Mouse (Mus musculus): Measurements from ENCODE around the gene St3gal3.

DNA sequence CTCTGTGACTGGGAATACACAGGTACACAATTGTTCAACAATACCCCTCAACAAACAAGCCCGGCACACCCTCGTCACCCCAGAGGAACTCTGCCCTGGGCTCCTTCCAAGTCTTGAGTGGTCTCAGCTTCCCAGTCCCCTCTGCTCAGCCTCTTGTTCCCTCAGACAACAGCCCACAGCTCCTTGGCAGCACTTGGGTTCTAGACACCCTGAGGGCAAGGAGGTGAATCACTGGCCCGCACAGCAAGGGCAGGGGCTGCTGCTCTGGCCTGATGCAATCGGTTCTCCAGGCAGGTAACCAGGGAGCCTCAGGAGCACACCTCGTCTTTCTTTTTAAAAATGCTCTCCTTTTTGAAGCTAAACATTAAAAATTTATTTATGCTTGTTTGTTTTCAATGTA, 201.5 kb downstream of the St3gal3 start:
- no peak for TF ChIP-seq CTCF (IDR thresholded peaks at IDR 0.05; ENCODE audit: insufficient read depth, low read length)
- TF ChIP-seq POLR2A (IDR thresholded peaks at IDR 0.05; ENCODE audit: borderline replicate concordance, extremely low read depth, low read depth, low read length), result no peak
